Mouse (Mus musculus): ENCODE data around the gene Akr7a5. TPM values are rescaled to one million over a fixed set of nuclear protein-coding genes. Genes with fewer than 3 reads are reported as not detected.

Akr7a5 gene
- polyA plus RNA-seq, 1 experiment from 2014 or later = 58.1 TPM

- Histone ChIP-seq H3K27ac (no peak overlapping the region), H3K4me2 (no peak overlapping the region), H3K36me3 (peaks cover 71% of the 10 kb centered on the region), H3K9me3 (replicated peaks) (no peaks in the 10 kb centered on the region), H3K9ac (no peak overlapping the region), H3K4me1 (replicated peaks) (peaks cover 7% of the 10 kb centered on the region), H3K4me3 (no peak overlapping the region), H3K27me3 (no peaks in the 10 kb centered on the region)
- ATAC-seq (replicated peaks; ENCODE audit: insufficient number of reproducible peaks, insufficient read depth, low FRiP score, low read depth) = no peak
- 87% methylated on average over 3 of the region's 3 CpGs for WGBS
These were observed 46.7 kb downstream of the Akr7a5 start for GRCm38 (mm10) chr4:139357211-139357610.

GRCm38 (mm10) chr4:139360761-139361548, 50.4 kb downstream of the Akr7a5 start:
- no peak overlapping the region for H3K27ac ChIP-seq
- no peak overlapping the region for H3K9ac ChIP-seq
- H3K36me3 ChIP-seq = peaks cover 89% of the 10 kb centered on the region
- WGBS = 78% methylated on average over 11 of the region's 11 CpGs
- no peak overlapping the region for H3K4me2 ChIP-seq
- no peaks in the 10 kb centered on the region for H3K27me3 ChIP-seq
- no peak overlapping the region for H3K4me3 ChIP-seq
- H3K4me1 ChIP-seq (replicated peaks) = no peaks in the 10 kb centered on the region
- no peak for ATAC-seq (replicated peaks; ENCODE audit: insufficient number of reproducible peaks, insufficient read depth, low FRiP score, low read depth)
- no peaks in the 10 kb centered on the region for H3K9me3 ChIP-seq (replicated peaks)

GRCm38 (mm10) chr4:139367336-139367735, 56.8 kb downstream of the Akr7a5 start:
- Histone ChIP-seq H3K27ac (no peak overlapping the region), H3K9ac (no peak overlapping the region), H3K27me3 (no peaks in the 10 kb centered on the region), H3K4me2 (no peak overlapping the region), H3K9me3 (replicated peaks) (no peaks in the 10 kb centered on the region), H3K4me1 (replicated peaks) (no peaks in the 10 kb centered on the region), H3K4me3 (no peak overlapping the region), H3K36me3 (peaks cover 88% of the 10 kb centered on the region)
- 95% methylated on average over 3 of the region's 3 CpGs for WGBS
- ATAC-seq (replicated peaks; ENCODE audit: insufficient number of reproducible peaks, insufficient read depth, low FRiP score, low read depth) = no peak

Small RNA genes within 50 kb of the gene (microRNA-seq; reads per million reads assigned to microRNA genes)
- 1.1 reads per million for gene Gm24245
- gene Gm25732 = 0.63 reads per million

Other genes with a start within 250 kb of the Akr7a5 start
- gene Htr6, start 235.2 kb upstream of the Akr7a5 start, polyA plus RNA-seq (2015; fragmentation: Nextera tagmentation; extraction: Ambion mirVana) = not detected in 2 replicates
- gene Nbl1, start 217.8 kb upstream of the Akr7a5 start, polyA plus RNA-seq (2015; fragmentation: Nextera tagmentation; extraction: Ambion mirVana) = 21.4 and 34.5 TPM in 2 replicates
- 589 and 818 TPM in 2 replicates for gene Minos1, start 179.6 kb upstream of the Akr7a5 start, polyA plus RNA-seq (2015; fragmentation: Nextera tagmentation; extraction: Ambion mirVana)
- 363 and 375 TPM in 2 replicates for gene Capzb, start 117.8 kb upstream of the Akr7a5 start, polyA plus RNA-seq (2015; fragmentation: Nextera tagmentation; extraction: Ambion mirVana)
- 6.8 and 9.6 TPM in 2 replicates for gene Pqlc2, start within 50 bp of the Akr7a5 start, polyA plus RNA-seq (2015; fragmentation: Nextera tagmentation; extraction: Ambion mirVana)
- 59.4 and 78.8 TPM in 2 replicates for gene Mrto4, start 41.8 kb downstream of the Akr7a5 start, polyA plus RNA-seq (2015; fragmentation: Nextera tagmentation; extraction: Ambion mirVana)
- 35.4 and 40.1 TPM in 2 replicates for gene Emc1, start 41.8 kb downstream of the Akr7a5 start, polyA plus RNA-seq (2015; fragmentation: Nextera tagmentation; extraction: Ambion mirVana)
- gene Ubr4, start 41.9 kb downstream of the Akr7a5 start, polyA plus RNA-seq (2015; fragmentation: Nextera tagmentation; extraction: Ambion mirVana) = 49.1 and 65.6 TPM in 2 replicates
- 2.4 and 3.4 TPM in 2 replicates for gene Iffo2, start 219.8 kb downstream of the Akr7a5 start, polyA plus RNA-seq (2015; fragmentation: Nextera tagmentation; extraction: Ambion mirVana)